Mouse (Mus musculus) thymus, adult 18-20 months (tissue): ENCODE measurements around the gene Mre11a.
A peak's percentile ranks its signal among the peaks of the same experiment; 100 is the strongest.

Source experiments
- DNase-seq, 2 experiments: peaks; one replicate each; pipeline ENCODE4 v3.0.0; 2022; ENCODE audit warnings: mixed read lengths in 2 of 2

The Mre11a gene

DNA sequence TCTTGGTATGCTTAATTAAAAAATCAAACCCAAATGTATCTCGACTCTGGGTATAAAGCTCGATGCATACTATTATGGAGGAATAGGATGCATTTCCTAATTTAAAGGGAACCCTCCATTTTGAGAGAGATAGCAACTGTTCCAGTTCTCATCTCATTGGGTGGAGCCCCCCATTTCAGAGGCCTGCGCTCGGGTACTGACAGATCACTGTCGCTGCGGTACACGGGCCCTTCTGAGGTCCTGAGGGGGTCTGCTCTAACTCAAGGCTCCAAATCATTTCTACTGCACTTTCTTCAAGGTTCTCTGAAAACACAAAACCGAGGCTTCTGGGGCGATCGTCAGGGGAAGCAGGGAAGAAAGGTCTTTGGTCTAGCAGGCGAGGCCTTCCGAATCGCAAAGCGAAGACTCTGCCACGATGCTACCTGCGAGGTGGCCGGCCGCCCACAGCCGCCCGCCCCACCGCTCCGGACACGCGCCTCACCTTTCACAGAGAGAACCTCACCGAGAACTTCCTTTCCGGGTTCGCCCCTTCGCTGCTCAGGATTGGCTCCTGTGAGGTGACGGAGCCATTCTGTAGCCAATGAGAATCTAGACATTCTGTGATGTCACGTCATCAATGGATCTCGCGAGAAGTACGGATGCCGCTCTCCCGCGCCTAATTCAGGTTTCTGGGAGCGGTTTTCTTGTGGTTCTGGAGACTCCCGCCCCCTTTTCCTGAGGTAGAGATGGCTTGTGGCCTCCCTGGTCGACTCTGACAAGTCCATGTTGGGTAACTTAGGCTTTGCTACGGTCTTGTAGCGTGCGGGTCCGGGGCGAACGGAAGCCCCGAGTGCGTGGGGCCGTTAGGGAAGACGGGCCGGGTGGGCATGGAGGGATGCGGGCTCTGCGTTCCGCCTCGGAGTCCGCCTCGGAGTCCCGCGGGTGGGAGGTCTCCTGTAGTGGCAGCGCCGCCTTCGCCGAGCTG, at the start of gene Mre11a, which contains the start of gene Ankrd49:
Gene Mre11a (plus strand): TSS at position 616 of the 964 bp plus-strand sequence.
Gene Ankrd49 (minus strand): TSS at position 818 of the 964 bp plus-strand sequence.
- peak; percentile 79 to 89 for DNase-seq

DNA sequence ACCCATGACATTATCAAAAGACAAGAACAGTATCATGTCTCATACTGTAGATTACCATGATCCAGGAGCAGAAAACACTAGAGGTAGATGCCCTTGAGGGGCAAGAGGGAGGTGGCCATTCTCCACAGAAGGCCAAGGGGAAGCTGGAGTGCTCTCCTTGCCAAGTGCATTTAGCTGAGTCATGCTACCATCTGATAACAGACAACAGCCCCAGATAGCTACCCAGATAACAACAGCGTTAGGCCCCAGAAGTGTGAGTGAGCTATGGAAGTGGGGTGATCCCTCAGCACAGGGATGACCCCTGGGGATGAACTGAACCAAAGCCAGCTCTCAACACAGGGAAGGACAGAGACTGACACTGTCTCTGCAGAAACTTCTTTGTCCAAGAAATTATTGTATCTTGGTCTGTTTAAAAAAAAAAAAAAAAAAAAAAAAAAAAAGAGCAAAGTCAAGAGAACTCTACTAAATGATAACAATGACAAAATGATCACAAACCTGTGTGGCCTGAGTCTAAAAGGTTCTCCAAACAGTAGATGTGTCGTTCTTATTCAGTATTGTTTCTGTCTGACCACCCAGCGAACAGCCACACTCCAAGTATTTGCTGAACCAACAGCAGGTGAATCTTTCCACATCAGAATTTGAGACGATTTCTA, 44.8 kb upstream of the Mre11a start:
- DNase-seq: no peak

DNA sequence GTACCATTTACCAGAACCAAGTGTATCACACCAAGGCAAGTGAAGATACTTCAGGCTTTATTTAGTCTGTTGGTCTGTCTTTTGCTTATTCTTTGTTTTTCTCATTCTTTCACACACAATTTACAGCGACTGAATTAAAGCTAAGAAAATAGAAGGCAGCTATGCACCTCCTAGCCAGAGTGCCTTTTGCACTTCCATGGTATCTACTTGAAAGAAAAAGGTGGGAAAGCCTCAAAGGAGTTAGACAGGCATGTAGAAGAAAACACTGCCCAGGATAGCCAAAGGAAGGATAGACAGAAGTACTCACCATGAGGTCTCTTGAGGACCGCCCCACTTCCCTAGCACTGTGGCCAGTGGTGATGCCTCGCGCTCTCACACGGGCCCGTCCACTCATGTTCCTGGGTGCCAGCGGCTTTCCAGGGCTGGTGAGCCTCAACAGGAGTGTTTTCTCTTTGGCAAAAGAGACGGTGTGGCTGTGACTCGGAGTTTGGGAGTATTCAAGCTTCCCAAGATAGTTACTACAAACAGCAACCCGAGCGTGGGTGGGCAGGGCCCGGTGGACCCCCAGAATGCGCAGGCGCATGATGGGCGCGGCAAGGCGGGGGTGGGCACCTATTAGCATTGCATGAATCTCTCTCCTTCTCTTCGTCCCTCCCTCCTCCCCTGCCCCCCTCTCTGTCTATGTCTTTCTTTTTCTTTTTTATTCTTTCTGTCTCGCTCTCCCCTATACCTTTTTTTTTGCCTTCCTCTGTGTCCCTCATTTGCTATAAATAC, 44.1 kb upstream of the Mre11a start, which contains the start of gene Piwil4:
Gene Piwil4 (minus strand): TSS at position 583 of the 774 bp plus-strand sequence.
- DNase-seq: no peak

DNA sequence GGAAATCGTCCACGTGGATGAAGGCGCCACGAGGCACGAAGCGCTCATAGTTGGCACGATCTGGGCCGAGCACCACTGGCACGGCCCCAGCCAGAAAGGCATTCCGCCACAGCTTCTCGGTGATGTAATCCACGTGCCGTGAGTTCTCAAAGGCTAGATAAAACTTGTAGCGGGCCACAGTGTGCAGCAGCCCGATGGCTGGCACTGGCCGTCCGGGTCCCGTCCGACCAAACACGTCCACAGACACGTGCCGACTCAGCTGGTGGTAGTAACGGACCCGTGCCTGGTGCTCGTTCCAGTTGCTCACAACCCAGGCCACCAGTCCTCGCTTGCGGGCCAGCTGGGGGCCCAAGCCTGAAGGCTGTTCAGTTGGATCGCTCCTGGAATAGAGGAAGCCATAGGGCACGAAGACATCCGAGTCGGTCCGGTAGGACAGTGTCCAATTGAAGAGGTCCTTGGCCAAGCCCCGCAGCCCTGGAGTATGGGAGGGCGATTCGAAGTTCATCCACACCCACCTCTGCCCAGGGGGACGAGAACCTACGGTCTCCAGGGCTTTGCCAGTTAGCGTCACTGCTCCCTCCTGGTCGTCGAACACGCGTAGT, 33.5 kb upstream of the Mre11a start:
- DNase-seq: no peak

DNA sequence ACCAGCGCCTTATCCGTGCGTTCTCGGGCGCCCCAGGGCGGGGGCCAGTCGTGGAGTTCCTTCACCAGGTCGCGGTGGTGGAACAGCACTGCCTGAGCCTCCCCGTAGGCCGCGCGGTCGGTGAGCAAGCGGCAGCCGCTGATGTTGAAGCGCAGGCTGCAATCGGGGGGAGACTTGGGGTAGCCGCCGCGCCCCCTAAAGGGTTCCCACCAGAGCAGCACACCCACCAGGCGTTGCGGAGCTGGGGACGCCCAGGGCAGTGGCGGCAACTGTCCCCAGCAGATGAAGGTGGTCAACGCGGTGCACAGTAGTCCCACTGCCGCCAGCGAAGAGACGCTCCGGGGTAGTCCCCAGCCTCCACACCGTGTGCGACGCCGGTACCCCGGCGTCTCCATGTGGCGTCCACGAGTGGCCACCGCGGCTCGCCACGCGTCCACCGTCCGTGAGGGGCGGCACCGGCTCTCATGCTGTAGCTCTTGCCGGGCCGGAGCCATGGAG, 32.9 kb upstream of the Mre11a start:
- DNase-seq: peak; percentile 11 to 14

DNA sequence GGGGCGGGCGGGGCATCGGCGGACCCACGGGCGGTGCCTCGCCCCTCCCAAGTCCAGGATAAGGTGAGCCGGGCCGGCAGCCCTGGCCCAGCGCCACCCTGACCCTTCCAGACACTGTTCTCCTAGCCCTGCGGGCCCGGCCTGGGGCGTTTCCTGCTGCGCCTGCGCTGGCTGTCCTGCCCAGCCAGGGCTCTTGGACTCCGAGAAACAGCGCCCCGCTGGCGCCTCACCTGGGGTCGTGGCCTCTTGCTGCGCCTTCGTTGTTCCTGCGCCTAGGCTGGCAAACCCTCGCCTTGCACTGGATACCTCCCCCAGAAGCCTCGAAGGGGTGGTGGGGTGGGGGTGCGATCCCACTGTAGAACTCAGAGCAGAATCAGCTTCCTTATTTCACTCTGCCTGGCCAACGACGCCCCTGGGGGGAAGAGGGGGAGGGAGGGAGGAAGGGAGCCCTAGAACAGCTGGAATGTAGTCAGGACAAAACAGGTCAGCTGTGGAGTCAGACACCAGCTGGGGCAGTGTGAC, 32.4 kb upstream of the Mre11a start, which contains the start of gene Fut4:
Gene Fut4 (minus strand): TSS at position 393 of the 522 bp plus-strand sequence.
- peak; percentile 26 to 28 for DNase-seq

DNA sequence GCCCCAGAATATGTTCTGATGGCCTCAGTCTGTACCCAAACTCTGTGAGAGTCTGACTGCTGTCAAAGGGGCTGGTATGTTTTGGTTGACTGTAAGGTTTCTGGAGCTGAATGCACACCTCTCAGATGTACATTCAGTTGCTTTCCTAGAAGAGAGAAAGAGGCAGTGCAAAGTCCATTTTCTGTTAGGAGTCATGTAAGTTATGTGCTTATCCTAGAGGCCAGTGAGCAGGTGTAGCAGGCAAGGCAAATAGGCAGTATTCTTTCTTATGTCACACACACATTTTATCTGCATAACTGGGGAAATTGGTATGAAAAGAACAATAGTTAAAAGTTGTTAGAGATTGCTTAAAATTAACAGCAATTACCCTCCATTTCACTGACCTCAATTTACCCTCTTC, 30.5 kb upstream of the Mre11a start:
- DNase-seq: no peak

DNA sequence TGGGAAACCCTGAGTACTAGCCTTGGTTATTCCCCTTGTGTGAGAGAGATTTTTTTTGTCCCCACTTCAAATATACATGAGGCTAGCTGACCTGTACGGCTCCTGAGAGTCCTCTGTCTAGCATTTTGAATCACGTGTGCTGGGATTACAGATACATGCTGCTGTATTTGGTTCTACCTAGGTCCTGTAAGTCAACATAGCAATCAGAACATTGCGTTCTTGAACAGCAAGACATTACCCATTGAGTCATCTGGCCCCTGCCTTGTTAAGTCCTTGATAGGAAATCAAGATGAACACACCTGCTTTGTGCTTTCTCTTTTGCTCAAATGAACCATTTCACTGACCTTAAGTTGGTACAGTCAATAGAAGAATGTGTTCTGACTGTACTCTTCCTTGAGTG, 30.0 kb upstream of the Mre11a start:
- DNase-seq: no peak

DNA sequence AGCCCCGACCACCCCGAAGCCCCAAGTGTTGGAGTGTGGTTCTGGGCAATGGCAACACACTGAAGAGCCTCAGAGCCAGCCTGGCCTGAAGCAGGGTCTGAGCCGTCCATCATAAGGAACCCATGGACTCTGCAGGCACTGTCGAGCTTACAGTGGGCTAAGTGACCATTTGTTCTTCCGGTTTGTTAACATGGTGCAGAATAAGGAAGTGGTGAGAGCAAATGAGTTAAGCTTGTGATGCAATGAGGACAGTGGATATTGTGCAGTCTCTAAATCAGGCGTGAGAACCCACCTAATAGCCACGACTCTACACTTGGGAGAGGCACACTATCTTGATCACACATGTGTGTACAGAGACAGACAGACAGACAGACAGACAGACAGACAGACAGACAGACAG, 25.9 kb upstream of the Mre11a start:
- no peak for DNase-seq

DNA sequence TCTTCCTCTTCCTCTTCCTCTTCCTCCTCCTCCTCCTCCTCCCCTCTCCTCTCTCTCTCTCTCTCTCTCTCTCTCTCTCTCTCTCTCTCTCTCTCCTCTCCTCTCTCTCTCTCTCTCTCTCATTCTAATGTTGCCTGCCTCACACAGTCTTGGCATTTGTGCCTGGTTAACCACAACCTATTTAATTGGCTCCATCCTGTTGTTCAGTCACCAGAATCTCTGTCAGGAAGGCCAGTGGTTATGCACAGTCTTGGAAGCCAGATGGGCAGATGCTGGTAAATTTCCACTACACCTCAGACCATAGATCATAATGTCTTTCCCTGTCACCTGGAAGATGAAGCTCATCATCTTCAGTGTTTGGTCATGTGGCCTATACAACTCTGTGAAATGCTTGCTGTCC, 25.2 kb upstream of the Mre11a start:
- no peak for DNase-seq

DNA sequence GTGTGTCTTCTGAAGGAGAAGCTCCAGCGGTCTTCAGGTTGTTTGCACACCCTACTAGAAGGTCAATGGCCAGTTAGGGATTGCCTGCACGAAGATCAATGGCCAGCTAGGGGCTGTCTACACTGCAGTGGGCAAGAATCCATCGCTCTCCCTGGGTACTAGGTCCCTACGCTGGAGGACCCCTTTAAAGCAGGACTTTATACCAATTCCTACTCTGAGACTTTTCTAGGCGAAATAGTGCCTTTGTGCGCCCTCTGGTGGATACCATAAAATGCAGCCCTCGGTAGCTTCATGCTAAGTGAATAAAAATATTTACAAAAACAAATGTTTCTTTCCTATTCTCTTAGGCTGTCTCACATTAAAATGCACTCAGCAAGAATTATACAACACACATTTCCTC, 19.7 kb upstream of the Mre11a start:
- peak in 1 of 2 experiments; percentile 7 for DNase-seq

DNA sequence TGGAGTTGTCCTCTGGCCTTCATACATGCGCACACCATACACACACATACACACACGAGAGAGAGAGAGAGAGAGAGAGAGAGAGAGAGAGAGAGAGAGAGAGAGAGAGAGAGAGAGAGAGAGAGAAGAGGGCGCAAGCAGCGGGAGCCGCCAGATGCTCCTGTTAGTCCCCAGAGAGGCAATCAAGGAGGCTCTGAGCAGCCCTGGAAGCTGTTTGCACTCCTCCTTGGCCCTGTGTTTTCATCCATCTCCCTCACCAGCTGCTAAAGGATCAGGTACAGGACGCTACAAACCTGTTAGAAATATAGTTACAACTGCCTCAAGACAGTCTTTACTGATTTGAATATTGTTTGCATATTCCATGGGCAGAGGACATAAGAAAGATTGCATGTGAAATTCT, 14.6 kb upstream of the Mre11a start:
- no peak for DNase-seq

DNA sequence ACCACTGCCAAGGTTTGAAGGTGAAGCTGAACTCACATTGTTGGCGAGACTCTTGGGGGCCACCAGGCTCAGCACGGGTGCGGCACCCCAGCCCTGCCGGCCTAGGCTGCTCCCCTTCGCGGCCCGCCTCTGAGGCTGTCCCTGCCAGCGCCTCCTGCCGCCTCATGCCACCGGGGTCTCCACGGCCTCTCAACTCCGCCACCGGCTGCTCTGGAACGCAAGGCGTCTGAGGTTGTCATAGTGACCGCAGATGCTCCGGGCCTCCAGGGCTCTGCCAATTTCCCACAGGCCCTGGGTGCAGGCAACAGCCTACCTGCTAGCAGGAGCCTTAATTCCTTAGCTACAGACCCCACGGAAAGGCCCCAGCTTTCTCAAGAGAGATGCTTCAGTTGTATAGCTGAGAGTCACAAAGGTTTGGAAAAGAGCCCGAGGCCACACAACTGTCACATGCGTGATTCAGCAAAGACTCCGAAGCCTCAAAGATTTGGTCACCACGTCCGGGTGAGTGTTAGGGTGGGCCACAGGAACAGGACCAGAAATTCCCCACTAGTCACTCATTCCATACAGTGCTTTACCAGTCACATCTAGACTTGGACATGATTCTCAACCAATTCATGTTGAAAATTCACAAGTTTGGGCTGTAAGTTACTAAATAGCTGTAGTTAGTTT, 13.5 kb upstream of the Mre11a start, which contains the start of gene 1700012B09Rik:
Gene 1700012B09Rik (minus strand): TSS at position 228 of the 669 bp plus-strand sequence.
- no peak for DNase-seq

DNA sequence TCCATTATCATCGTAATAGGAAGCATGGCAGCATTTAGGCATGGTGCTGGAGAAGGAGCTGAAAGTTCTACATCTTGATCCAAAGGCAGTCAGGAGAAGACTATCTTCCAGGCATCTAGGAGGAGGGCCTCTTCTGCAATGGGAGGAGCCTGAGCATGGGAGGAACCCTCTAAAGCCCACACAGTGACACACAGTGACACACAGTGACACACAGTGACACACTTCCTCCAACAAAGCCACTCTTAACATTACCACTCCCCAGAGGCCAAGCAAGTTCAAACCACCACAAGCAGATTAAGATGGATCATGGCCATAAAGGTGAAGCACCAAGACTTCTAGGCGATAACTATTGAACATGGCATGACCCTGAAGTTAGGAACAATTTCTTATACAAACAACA, 12.4 kb upstream of the Mre11a start:
- DNase-seq: no peak

DNA sequence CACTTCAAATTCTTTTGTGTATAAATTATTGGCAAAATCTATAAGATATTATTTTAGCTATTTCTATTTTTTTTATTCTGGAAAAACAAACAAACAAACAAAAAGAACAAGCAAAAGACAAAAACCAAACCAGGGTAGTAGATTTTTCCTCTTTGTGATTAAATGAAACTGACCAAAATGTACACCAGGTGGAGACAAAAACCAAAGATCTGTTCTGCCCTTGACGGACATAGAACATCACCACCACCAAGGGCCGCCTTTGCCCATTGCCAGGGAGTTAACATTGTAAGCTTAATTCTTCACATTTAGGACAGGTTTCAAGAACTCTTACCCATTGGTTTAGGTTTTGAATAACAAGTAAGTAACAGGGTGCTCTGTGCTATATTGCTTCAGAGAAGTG, 10.6 kb upstream of the Mre11a start:
- no peak for DNase-seq

DNA sequence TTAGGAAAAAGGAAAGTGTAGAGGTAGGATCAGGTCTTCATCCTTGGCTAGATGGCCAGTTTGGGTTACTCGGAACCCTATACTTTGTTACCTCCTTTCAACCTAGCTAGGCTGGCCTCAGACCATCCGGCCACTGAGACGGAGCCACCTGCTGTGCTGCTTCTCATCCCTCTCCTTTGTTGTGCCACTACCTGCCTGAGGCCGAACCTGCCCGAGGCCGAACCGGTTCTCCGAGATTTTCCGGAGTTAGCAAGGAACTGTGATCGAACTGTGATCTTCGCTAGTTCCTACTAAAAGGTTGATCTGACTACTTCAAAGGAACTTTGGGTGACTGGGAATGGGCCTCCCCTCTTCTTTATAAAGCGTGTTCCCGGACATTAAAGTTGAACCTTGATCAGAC, 6.1 kb upstream of the Mre11a start:
- DNase-seq: no peak

DNA sequence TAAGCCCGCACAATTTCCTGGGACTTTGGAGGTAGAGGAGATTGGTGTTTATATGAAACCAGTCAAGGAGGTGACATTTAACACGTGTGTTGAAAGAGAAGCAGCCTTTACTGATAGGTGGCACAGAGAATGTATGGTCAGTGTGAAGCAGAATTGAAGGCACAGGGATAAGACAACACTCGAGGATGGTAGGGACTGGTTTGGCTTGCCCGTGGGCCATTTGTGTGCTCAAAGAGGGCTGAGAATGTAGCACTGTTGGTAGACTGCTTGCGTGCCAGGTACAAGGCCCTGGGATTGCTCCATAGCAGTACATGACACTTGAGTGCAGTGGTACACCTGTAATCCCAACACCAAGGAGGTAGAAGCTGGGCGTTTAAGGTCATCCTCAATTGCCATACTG, 2.9 kb downstream of the Mre11a start:
- no peak for DNase-seq

DNA sequence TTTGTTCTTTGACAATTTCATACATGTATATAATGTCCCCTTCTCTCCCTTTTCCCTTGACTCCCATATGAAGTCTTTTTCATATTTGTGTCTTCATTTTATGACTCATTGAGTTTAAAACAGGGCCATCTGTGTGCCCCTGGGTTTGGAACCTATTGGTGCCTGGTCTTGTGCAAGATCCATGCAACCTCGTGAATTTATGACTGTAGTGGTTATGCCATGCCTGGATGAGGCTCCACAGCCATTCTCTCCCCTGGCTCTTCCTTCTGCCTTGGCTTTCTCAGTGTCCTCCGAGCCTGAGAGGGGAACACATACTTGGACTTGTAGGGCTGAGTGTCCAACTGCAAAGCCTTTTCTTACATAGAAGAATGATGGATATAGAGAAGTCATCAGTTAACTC, 21.3 kb downstream of the Mre11a start:
- no peak for DNase-seq

DNA sequence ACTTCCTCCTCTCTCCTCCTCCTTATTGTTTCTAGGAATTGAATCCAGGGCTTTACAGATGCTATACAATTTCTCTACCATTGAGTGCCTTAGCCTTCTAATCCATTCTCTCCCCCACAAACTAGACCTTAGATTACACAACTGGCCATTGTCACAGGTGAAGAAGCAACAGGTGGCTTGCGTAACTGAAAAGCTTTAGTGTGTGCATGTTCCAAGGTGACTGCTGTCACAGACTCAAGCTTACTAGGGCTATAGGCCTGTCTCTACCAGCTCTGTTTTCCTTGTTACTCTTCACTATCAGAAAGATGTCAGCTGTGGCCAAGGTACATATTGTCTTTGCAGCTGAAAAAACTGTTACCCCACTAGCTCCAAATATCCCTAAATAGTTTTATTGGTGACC, 22.3 kb downstream of the Mre11a start:
- DNase-seq: no peak

DNA sequence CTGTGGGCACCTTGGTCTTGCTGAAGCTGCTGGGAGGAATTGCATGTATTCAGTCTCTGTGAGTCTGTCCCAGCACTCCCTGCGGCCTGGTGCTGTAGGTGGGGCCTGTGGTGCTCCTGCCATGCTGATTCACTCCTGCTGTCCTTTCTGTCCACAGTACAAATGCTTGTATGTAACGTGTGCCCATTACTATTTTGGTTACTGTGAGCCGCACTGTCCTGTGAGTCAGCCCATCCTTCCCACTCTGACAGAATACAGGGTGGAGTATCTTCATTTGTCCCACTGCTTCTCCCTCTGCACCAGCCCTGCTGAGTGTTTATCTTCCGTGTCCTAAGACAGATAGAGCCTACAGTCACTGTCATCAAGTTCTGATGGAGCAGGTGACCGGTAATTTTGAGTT, 25.7 kb downstream of the Mre11a start:
- no peak for DNase-seq

DNA sequence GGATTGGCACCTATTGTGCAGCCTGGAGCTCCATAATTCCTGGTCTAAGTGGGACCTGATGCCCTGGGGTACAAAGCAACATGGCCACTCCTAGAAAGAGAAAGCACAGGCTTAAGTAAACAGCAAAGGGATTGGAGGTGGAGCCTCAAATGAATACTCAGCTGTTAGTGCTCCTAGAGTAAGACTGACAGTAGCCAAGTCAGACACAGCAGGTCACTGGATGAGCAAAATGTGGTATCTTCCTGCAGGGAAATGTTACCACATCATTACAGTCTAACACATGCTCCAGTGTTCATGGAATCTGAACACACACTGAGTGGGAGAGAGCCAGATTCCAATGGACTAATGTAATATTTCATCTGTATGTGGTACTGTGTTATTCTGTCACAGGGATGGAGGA, 36.9 kb downstream of the Mre11a start:
- DNase-seq: no peak
